Mouse (Mus musculus) stomach, embryonic 14.5 days (tissue): ENCODE measurements around the gene Glod4. TPM values are rescaled to one million over a fixed set of nuclear protein-coding genes. Genes with fewer than 3 reads are reported as not detected.
A peak's percentile ranks its signal among the peaks of the same experiment; 100 is the strongest.

Experiments used
- ATAC-seq: fragments of 200-750 bp; cut with Nextera tagmentation; 2 replicates; pipeline ENCODE4 v1.8.0; 2017; ENCODE audit warnings: low read depth, moderate TSS enrichment; ENCODE audit not compliant: insufficient number of reproducible peaks, insufficient read depth, low FRiP score
- H3K27ac ChIP-seq: fragments of 300-500 bp; sonication (generic); 2 replicates; pipeline ENCODE4 v1.5.1; 2014; ENCODE audit warnings: mild to moderate bottlenecking, low read length, moderate library complexity, mixed read lengths
- H3K27me3 ChIP-seq: fragments of 300-500 bp; sonication (generic); 2 replicates; pipeline ENCODE4 v1.6.1; 2014; ENCODE audit warnings: low read length, control low read depth, mixed read lengths; ENCODE audit not compliant: control insufficient read depth, insufficient read depth
- H3K36me3 ChIP-seq: fragments of 300-500 bp; sonication (generic); 2 replicates; pipeline ENCODE4 v1.6.1; 2014; ENCODE audit warnings: mild to moderate bottlenecking, control low read depth, low read length, moderate library complexity, mixed read lengths; ENCODE audit not compliant: control insufficient read depth, insufficient read depth
- H3K4me1 ChIP-seq: fragments of 300-500 bp; sonication (generic); 2 replicates; pipeline ENCODE4 v1.6.1; 2014; ENCODE audit warnings: low read length, control low read depth, mixed read lengths; ENCODE audit not compliant: control insufficient read depth, insufficient read depth
- H3K4me2 ChIP-seq: fragments of 300-500 bp; sonication (generic); replicated peaks from 2 replicates; pipeline ENCODE4 v1.6.1; 2014; ENCODE audit warnings: low read depth, low read length, control low read depth
- H3K4me3 ChIP-seq: fragments of 300-500 bp; sonication (generic); 2 replicates; pipeline ENCODE4 v1.5.1; 2014; ENCODE audit warnings: low read depth, low read length, control low read depth
- H3K9ac ChIP-seq: fragments of 300-500 bp; sonication (generic); replicated peaks from 2 replicates; pipeline ENCODE4 v1.6.1; 2014; ENCODE audit warnings: low read depth, mild to moderate bottlenecking, control low read depth, low read length, moderate library complexity, mixed read lengths
- H3K9me3 ChIP-seq: fragments of 300-500 bp; sonication (generic); 2 replicates; pipeline ENCODE4 v1.6.1; 2016; ENCODE audit warnings: low read depth, low read length, control low read depth; ENCODE audit not compliant: control insufficient read depth
- WGBS: fragments of 180-500 bp; shearing (Covaris S2); extraction: QIAGEN DNeasy Blood & Tissue Kit; methylation state at CpG from one replicate; pipeline ENCODE4 v1.1.7; 2014; 5-methylcytosine and 5-hydroxymethylcytosine counted together
- polyA plus RNA-seq: library from polyadenylated mRNA; unstranded; fragments of >200 nt; fragmentation: Nextera tagmentation; extraction: Ambion mirVana; gene quantifications from 2 replicates; pipeline ENCODE4 v1.2.1, GENCODE M21; 2014

The Glod4 gene
- polyA plus RNA-seq, 1 experiment from 2014 or later = 155 TPM

- no peak overlapping the region for H3K9ac ChIP-seq
- WGBS = 42% methylated on average over 5 of the region's 5 CpGs
- no peaks in the 10 kb centered on the region for H3K9me3 ChIP-seq
- peak; percentile 78; the same call in 1 of the 2 replicates for ATAC-seq
- no peak overlapping the region for H3K4me3 ChIP-seq
- no peak overlapping the region for H3K4me2 ChIP-seq
- H3K27me3 ChIP-seq = no peaks in the 10 kb centered on the region
- H3K27ac ChIP-seq = no peak overlapping the region
- H3K4me1 ChIP-seq = no peaks in the 10 kb centered on the region
- peaks cover 20% of the 10 kb centered on the region for H3K36me3 ChIP-seq
Measured at GRCm38 (mm10) chr11:76253145-76253917, 9.8 kb upstream of the Glod4 start.

GRCm38 (mm10) chr11:76252036-76252435 lies 8.5 kb upstream of the Glod4 start:
- Histone ChIP-seq H3K4me1 (no peaks in the 10 kb centered on the region), H3K27me3 (no peaks in the 10 kb centered on the region), H3K4me3 (no peak overlapping the region), H3K36me3 (peaks cover 19% of the 10 kb centered on the region), H3K4me2 (no peak overlapping the region), H3K27ac (no peak overlapping the region), H3K9me3 (no peaks in the 10 kb centered on the region), H3K9ac (no peak overlapping the region)
- ATAC-seq = no peak
- WGBS = 52% methylated on average over 3 of the region's 3 CpGs

DNA sequence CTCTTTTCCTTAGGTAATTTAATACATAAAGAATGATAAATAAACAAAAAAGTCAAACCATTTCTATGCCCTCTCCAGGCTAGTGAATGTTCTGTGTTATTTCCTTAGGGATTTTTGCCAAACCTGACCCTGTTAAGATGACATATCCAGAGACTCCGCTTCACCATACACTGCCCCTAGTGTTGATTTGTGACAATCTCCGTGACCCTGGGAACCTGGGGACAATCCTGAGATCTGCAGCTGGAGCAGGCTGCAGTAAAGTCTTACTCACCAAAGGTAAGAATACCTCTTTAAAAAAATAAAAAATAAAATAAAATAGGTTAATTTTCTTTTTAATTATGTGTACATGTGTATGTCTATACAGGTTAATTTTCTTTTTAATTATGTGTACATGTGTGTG lies 3.7 kb upstream of the Glod4 start:
- no peak for ATAC-seq
- Histone ChIP-seq H3K4me3 (no peak overlapping the region), H3K36me3 (peaks cover 19% of the 10 kb centered on the region), H3K9ac (no peak overlapping the region), H3K4me2 (no peak overlapping the region), H3K9me3 (no peaks in the 10 kb centered on the region), H3K4me1 (peaks cover 5% of the 10 kb centered on the region; the same call in 1 of the 2 replicates), H3K27me3 (no peaks in the 10 kb centered on the region), H3K27ac (no peak overlapping the region)
- 53% methylated on average over 2 of the region's 2 CpGs for WGBS

DNA sequence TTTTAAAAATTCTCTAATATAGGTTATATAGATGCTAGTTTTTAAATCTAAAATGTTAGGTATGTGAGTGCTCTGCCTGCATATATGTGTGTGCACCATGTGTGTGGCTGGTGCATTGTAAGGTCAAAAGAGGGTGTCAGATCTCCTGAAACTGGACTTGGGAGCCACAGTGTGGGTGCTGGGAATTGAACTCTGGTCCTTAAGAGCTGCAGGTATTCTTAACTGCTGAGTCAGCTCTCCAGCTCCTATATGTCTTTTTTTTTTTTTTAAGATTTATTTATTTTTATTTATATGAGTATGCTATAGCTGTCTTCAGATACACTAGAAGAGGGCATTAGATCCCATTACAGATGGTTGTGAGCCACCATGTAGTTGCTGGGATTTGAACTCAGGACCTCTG lies 2.9 kb upstream of the Glod4 start:
- Histone ChIP-seq H3K9ac (no peak overlapping the region), H3K27me3 (no peaks in the 10 kb centered on the region), H3K4me2 (no peak overlapping the region), H3K27ac (no peak overlapping the region), H3K4me3 (no peak overlapping the region), H3K4me1 (peaks cover 9% of the 10 kb centered on the region; the same call in 1 of the 2 replicates), H3K9me3 (no peaks in the 10 kb centered on the region), H3K36me3 (peaks cover 19% of the 10 kb centered on the region)
- ATAC-seq = no peak

GRCm38 (mm10) chr11:76243811-76244546 lies 454 bp upstream of the Glod4 start:
- 2% methylated on average over 34 of the region's 34 CpGs for WGBS
- Histone ChIP-seq H3K27me3 (no peaks in the 10 kb centered on the region), H3K36me3 (peaks cover 25% of the 10 kb centered on the region), H3K4me3 (peak overlapping the region; percentile 92), H3K4me1 (peaks cover 9% of the 10 kb centered on the region; the same call in 1 of the 2 replicates), H3K27ac (peak overlapping the region; percentile 52; the same call in 1 of the 2 replicates), H3K9ac (peak overlapping the region; percentile 71), H3K9me3 (no peaks in the 10 kb centered on the region), H3K4me2 (peak overlapping the region; percentile 89)
- peak; percentile 35; the same call in 1 of the 2 replicates for ATAC-seq

DNA sequence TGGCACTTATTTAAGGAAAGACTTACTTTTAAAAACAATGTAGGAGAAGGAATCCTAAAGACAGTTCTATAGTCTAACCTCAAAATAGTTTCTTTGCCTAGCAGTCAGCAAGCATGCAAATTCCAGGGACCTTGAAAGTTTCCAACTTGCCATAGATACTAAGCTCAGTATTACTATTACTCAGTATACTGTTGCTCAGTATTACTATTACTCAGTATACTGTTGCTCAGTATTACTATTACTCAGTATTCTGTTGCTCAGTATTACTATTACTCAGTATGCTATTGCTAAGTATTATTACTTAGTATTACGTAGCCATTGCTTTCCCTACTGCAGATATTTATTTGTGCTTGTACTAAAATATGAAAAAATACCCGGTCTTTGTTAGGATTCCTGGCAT lies 3.8 kb downstream of the Glod4 start:
- ATAC-seq = no peak
- H3K36me3 ChIP-seq = peaks cover 35% of the 10 kb centered on the region
- H3K4me1 ChIP-seq = peaks cover 9% of the 10 kb centered on the region; the same call in 1 of the 2 replicates
- no peaks in the 10 kb centered on the region for H3K9me3 ChIP-seq
- H3K4me3 ChIP-seq = no peak overlapping the region
- no peaks in the 10 kb centered on the region for H3K27me3 ChIP-seq
- WGBS = 95% methylated on average over 2 of the region's 2 CpGs
- no peak overlapping the region for H3K4me2 ChIP-seq
- H3K27ac ChIP-seq = no peak overlapping the region
- H3K9ac ChIP-seq = no peak overlapping the region

- no peak for ATAC-seq
- no peak overlapping the region for H3K4me2 ChIP-seq
- no peak overlapping the region for H3K27ac ChIP-seq
- H3K9ac ChIP-seq = no peak overlapping the region
- no peaks in the 10 kb centered on the region for H3K27me3 ChIP-seq
- no peak overlapping the region for H3K4me3 ChIP-seq
- peaks cover 64% of the 10 kb centered on the region for H3K36me3 ChIP-seq
- H3K9me3 ChIP-seq = no peaks in the 10 kb centered on the region
- H3K4me1 ChIP-seq = no peaks in the 10 kb centered on the region
- WGBS = 90% methylated on average over 3 of the region's 3 CpGs
Measured at GRCm38 (mm10) chr11:76236136-76236535, 7.4 kb downstream of the Glod4 start.

DNA sequence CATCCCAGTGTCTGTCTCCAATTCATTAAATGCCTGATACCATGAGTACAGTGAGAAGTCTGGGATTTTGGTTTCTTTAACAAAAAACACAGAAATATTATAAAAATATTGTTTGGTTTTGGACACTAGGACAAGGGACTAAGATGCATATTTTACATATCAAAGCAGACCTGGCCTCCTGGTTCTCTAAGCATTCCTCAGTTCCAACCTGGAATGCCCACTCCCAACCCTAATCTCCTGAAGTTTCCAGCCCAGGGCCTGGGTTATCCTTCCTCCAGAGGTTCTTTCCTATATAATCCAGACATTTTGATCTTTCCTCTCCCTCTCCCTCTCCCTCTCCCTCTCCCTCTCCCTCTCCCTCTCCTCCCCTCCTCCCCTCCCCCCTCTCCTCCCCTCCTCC lies 18.5 kb downstream of the Glod4 start:
- peaks cover 40% of the 10 kb centered on the region for H3K36me3 ChIP-seq
- H3K9me3 ChIP-seq = no peaks in the 10 kb centered on the region
- H3K4me1 ChIP-seq = no peaks in the 10 kb centered on the region
- no peak for ATAC-seq
- no peak overlapping the region for H3K9ac ChIP-seq
- H3K27me3 ChIP-seq = no peaks in the 10 kb centered on the region
- H3K4me3 ChIP-seq = no peak overlapping the region
- no peak overlapping the region for H3K4me2 ChIP-seq
- H3K27ac ChIP-seq = no peak overlapping the region
